In the genomic region with DNA sequence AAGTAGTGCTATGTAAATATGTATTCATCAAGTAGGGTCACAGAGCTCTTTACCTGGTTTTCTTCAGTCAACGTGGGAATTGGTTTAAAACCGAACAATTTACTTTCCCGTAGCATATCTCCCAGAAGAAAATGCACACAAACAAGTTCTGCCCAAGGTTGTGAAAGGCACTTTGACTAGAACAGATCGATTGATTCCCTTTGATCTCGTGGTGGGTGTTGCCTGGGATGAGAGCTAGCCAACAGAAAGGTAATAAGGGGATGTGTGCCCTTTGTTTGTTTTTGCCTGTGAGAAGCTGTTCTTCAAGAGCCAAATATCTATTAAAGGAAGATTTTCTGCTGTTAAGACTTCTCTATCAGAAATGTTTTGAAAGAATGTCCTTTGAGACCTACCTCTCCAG, we compare ENCODE assay signal across 29 mouse cellular contexts. TPM values are rescaled to one million over a fixed set of nuclear protein-coding genes. Genes with fewer than 3 reads are reported as not detected.
DNase-seq lines count a peak whose midpoint lies in the region; ATAC-seq and TF ChIP-seq lines count a peak whose summit lies in the region.
"Had no signal": no experiment of that assay in that cellular context is flagged by ENCODE, and none has a peak within 500 bp of the region (broad histone marks: within the 10 kb centered on the region; RNA-seq: fewer than 3 reads in every experiment).

No protein-coding gene starts in this region.

- WGBS in liver, adult 2 months = 27% methylated on average over 5 of the region's 5 CpGs
- 62% methylated on average over 5 of the region's 5 CpGs for WGBS in liver, embryonic 13.5 days (ENCODE audit: insufficient replicate concordance)
- 65% methylated on average over 5 of the region's 5 CpGs for WGBS in liver, embryonic 16.5 days (ENCODE audit: insufficient replicate concordance)
- WGBS in lung, postnatal 0 days = 45% methylated on average over 5 of the region's 5 CpGs

- ATAC-seq in liver, embryonic 13.5 days (ENCODE audit: low read depth) = no peak
- no peak for ATAC-seq in liver, embryonic 16.5 days (ENCODE audit: low read depth)
- no peak for ATAC-seq in lung, postnatal 0 days
- ATAC-seq: forebrain, embryonic 13.5 days; forebrain, embryonic 16.5 days; hindbrain, embryonic 16.5 days; Patski had no signal

- H3K9ac ChIP-seq in liver, adult 2 months (ENCODE audit: low read depth, low read length) = peak overlapping the region; percentile 60
- H3K9ac ChIP-seq in liver, embryonic 13.5 days = 0 out of 2 replicates have a peak overlapping the region, but pooled peaks have one; percentile 3
- no peak overlapping the region for H3K9ac ChIP-seq in liver, embryonic 16.5 days (ENCODE audit: low read depth, low read length)
- H3K9ac ChIP-seq in lung, postnatal 0 days (replicated peaks; ENCODE audit: low read depth) = no peak overlapping the region
- H3K9ac ChIP-seq: forebrain, embryonic 13.5 days; heart, embryonic 12.5 days; heart, embryonic 15.5 days; hindbrain, embryonic 13.5 days had no signal

- H3K4me1 ChIP-seq in liver, adult 2 months (ENCODE audit: control insufficient read depth, insufficient read depth, low read length) = peaks cover 8% of the 10 kb centered on the region
- peaks cover 63% of the 10 kb centered on the region for H3K4me1 ChIP-seq in liver, embryonic 13.5 days (replicated peaks)
- peaks cover 36% of the 10 kb centered on the region for H3K4me1 ChIP-seq in liver, embryonic 16.5 days (ENCODE audit: control insufficient read depth, low read depth, low read length)
- peaks cover 14% of the 10 kb centered on the region; the same call in 1 of the 2 replicates for H3K4me1 ChIP-seq in lung, postnatal 0 days (ENCODE audit: insufficient read depth, low read depth, low read length)

- peak overlapping the region; percentile 22; the same call in 1 of the 2 replicates for H3K4me2 ChIP-seq in liver, embryonic 13.5 days
- H3K4me2 ChIP-seq in liver, embryonic 16.5 days (ENCODE audit: low read depth, low read length) = peak overlapping the region; percentile 27
- no peak overlapping the region for H3K4me2 ChIP-seq in lung, postnatal 0 days (replicated peaks; ENCODE audit: low read depth, low read length)
- H3K4me2 ChIP-seq: forebrain, embryonic 13.5 days; heart, embryonic 12.5 days; heart, embryonic 15.5 days; hindbrain, embryonic 13.5 days had no signal

- no peak for TF ChIP-seq EP300 in lung, postnatal 0 days (IDR thresholded peaks at IDR 0.05)

- DNase-seq in liver, adult 2 months (ENCODE audit: extremely low read depth, low read depth, low spot score) = peak; percentile 98
- DNase-seq in liver (no peak), ZHBTc4 (ENCODE audit: low read depth, low spot score) (peak; percentile 21)
- no peak for DNase-seq in liver, embryonic 13.5 days
- DNase-seq in lung, postnatal 0 days (ENCODE audit: low spot score) = no peak
- DNase-seq in lung, adult 18-20 months = no peak
- DNase-seq in urinary bladder, adult 2 months (ENCODE audit: low spot score) = no peak
- DNase-seq: adrenal gland, adult 2 months; adrenal gland, postnatal 14 days; cerebellum, adult 11 months; cerebellum, adult 2 months; cerebellum, adult 9-11 months; cerebellum, postnatal 36 days; gastrocnemius, postnatal 25 days; heart, adult 18-20 months; heart, postnatal 10 days; heart, postnatal 36 days had no signal

- peaks cover 11% of the 10 kb centered on the region for H3K36me3 ChIP-seq in liver, adult 2 months (ENCODE audit: control insufficient read depth, insufficient read depth, low read length)
- H3K36me3 ChIP-seq in liver, embryonic 13.5 days = peaks cover 14% of the 10 kb centered on the region
- peaks cover 7% of the 10 kb centered on the region for H3K36me3 ChIP-seq in liver, embryonic 16.5 days (ENCODE audit: control insufficient read depth, insufficient read depth)
- H3K36me3 ChIP-seq in lung, postnatal 0 days (ENCODE audit: insufficient read depth, low read length) = 0 out of 2 replicates have a peak, but pooled peaks cover 4% of the 10 kb centered on the region

- peak overlapping the region; percentile 49 for H3K4me3 ChIP-seq in liver, adult 2 months (ENCODE audit: insufficient read depth, low read depth, low read length)
- H3K4me3 ChIP-seq in liver, embryonic 13.5 days (replicated peaks) = no peak overlapping the region
- no peak overlapping the region for H3K4me3 ChIP-seq in liver, embryonic 16.5 days (ENCODE audit: low read depth, low read length)
- H3K4me3 ChIP-seq in lung, postnatal 0 days (ENCODE audit: low read depth, low read length) = no peak overlapping the region
- H3K4me3 ChIP-seq: forebrain, embryonic 10.5 days; forebrain, embryonic 13.5 days; heart, embryonic 12.5 days; heart, embryonic 15.5 days; hindbrain, embryonic 10.5 days; hindbrain, embryonic 13.5 days had no signal

- H3K27me3 ChIP-seq in liver, adult 2 months (ENCODE audit: control insufficient read depth, insufficient read depth, low read length) = no peaks in the 10 kb centered on the region
- H3K27me3 ChIP-seq in liver, embryonic 13.5 days = no peaks in the 10 kb centered on the region
- no peaks in the 10 kb centered on the region for H3K27me3 ChIP-seq in liver, embryonic 16.5 days (ENCODE audit: control insufficient read depth, insufficient read depth, low read depth, low read length)
- no peaks in the 10 kb centered on the region for H3K27me3 ChIP-seq in lung, postnatal 0 days (replicated peaks; ENCODE audit: insufficient read depth, low read length)
- H3K27me3 ChIP-seq: CH12.LX; forebrain, embryonic 13.5 days; heart, embryonic 12.5 days; heart, embryonic 15.5 days; Patski had no signal

- no peaks in the 10 kb centered on the region for H3K9me3 ChIP-seq in liver, embryonic 13.5 days (replicated peaks)
- H3K9me3 ChIP-seq in liver, embryonic 16.5 days (replicated peaks; ENCODE audit: control insufficient read depth, low read length) = no peaks in the 10 kb centered on the region
- no peaks in the 10 kb centered on the region for H3K9me3 ChIP-seq in lung, postnatal 0 days (ENCODE audit: low read length)
- H3K9me3 ChIP-seq: forebrain, embryonic 10.5 days; forebrain, embryonic 13.5 days; G1E; heart, embryonic 12.5 days; heart, embryonic 15.5 days; hindbrain, embryonic 10.5 days; hindbrain, embryonic 13.5 days had no signal

- peaks cover 40% of the 10 kb centered on the region; the same call in 1 of the 2 replicates for H3K79me2 ChIP-seq in liver, adult 2 months (ENCODE audit: control insufficient read depth, insufficient read depth, low read length)

- peak overlapping the region; percentile 66 for H3K27ac ChIP-seq in liver, adult 2 months (replicated peaks; ENCODE audit: insufficient read depth, low read depth, low read length)
- H3K27ac ChIP-seq in liver, embryonic 13.5 days = no peak overlapping the region
- peak overlapping the region; percentile 28; the same call in 1 of the 2 replicates for H3K27ac ChIP-seq in liver, embryonic 16.5 days (ENCODE audit: low read length)
- no peak overlapping the region for H3K27ac ChIP-seq in lung, postnatal 0 days (ENCODE audit: low read length)
- H3K27ac ChIP-seq: forebrain, embryonic 10.5 days; forebrain, embryonic 13.5 days; heart, embryonic 15.5 days; hindbrain, embryonic 10.5 days; hindbrain, embryonic 13.5 days had no signal

- TF ChIP-seq CTCF in liver, adult 2 months (IDR thresholded peaks at IDR 0.05; ENCODE audit: low read depth, low read length) = no peak
- TF ChIP-seq CTCF in lung, postnatal 0 days (IDR thresholded peaks at IDR 0.05) = no peak

- TF ChIP-seq POLR2A in liver, adult 2 months (IDR thresholded peaks at IDR 0.05; ENCODE audit: extremely low read depth, insufficient read depth, low read length) = no peak

RNA-seq across cellular contexts. Expression of a gene that starts 3.7 kb away (rescaled TPM):
- total RNA-seq in liver, adult 2 months (2014; rRNA removed) = 96.1 and 121 TPM in 2 replicates
- polyA plus RNA-seq in liver, adult 2 months (2012; rRNA removed) = 84.5 and 86.9 TPM in 2 replicates
- 20.6 and 25.3 TPM in 2 replicates for polyA plus RNA-seq in liver, embryonic 13.5 days (2015; fragmentation: Nextera tagmentation; extraction: Ambion mirVana)
- polyA plus RNA-seq in liver, embryonic 16.5 days (2015; fragmentation: Nextera tagmentation; extraction: Ambion mirVana) = 28.4 and 32.5 TPM in 2 replicates
- 3.8 and 3.9 TPM in 2 replicates for polyA plus RNA-seq in lung, postnatal 0 days (2015; fragmentation: Nextera tagmentation; extraction: Ambion mirVana)
- 9.3 and 9.5 TPM in 2 replicates for polyA plus RNA-seq in urinary bladder, adult 2 months (2012; rRNA removed)

RNA-seq across cellular contexts. Expression of a gene that starts 22.8 kb away (rescaled TPM):
- 2.5 and 3.9 TPM in 2 replicates for total RNA-seq in liver, adult 2 months (2014; rRNA removed)
- polyA plus RNA-seq in liver, adult 2 months (2012; rRNA removed) = 0.91 and 1.1 TPM in 2 replicates
- 4.5 and 4.7 TPM in 2 replicates for polyA plus RNA-seq in liver, embryonic 13.5 days (2015; fragmentation: Nextera tagmentation; extraction: Ambion mirVana)
- polyA plus RNA-seq in liver, embryonic 16.5 days (2015; fragmentation: Nextera tagmentation; extraction: Ambion mirVana) = 2.1 and 2.6 TPM in 2 replicates
- 14.4 and 19.3 TPM in 2 replicates for polyA plus RNA-seq in lung, postnatal 0 days (2015; fragmentation: Nextera tagmentation; extraction: Ambion mirVana)
- 10.8 and 13.9 TPM in 2 replicates for polyA plus RNA-seq in urinary bladder, adult 2 months (2012; rRNA removed)

RNA-seq across cellular contexts. Expression of a gene that starts 51.4 kb away (rescaled TPM):
- total RNA-seq in liver, adult 2 months (2014; rRNA removed) = 12.8 and 17.1 TPM in 2 replicates
- 2.4 and 3.4 TPM in 2 replicates for polyA plus RNA-seq in liver, adult 2 months (2012; rRNA removed)
- polyA plus RNA-seq in liver, embryonic 13.5 days (2015; fragmentation: Nextera tagmentation; extraction: Ambion mirVana) = 14.1 and 15.4 TPM in 2 replicates
- 8.5 and 9.4 TPM in 2 replicates for polyA plus RNA-seq in liver, embryonic 16.5 days (2015; fragmentation: Nextera tagmentation; extraction: Ambion mirVana)
- 17.7 and 18.8 TPM in 2 replicates for polyA plus RNA-seq in lung, postnatal 0 days (2015; fragmentation: Nextera tagmentation; extraction: Ambion mirVana)
- polyA plus RNA-seq in urinary bladder, adult 2 months (2012; rRNA removed) = 14.1 and 14.9 TPM in 2 replicates

RNA-seq across cellular contexts. Expression of a gene that starts 54.7 kb away (rescaled TPM):
- total RNA-seq in liver, adult 2 months (2014; rRNA removed) = 6.8 and 7.6 TPM in 2 replicates
- polyA plus RNA-seq in liver, adult 2 months (2012; rRNA removed) = 1.9 and 2.0 TPM in 2 replicates
- polyA plus RNA-seq in liver, embryonic 13.5 days (2015; fragmentation: Nextera tagmentation; extraction: Ambion mirVana) = 12.1 and 14.2 TPM in 2 replicates
- polyA plus RNA-seq in liver, embryonic 16.5 days (2015; fragmentation: Nextera tagmentation; extraction: Ambion mirVana) = 8.8 and 9.1 TPM in 2 replicates
- polyA plus RNA-seq in lung, postnatal 0 days (2015; fragmentation: Nextera tagmentation; extraction: Ambion mirVana) = 27.8 and 27.9 TPM in 2 replicates
- 21.2 and 23.4 TPM in 2 replicates for polyA plus RNA-seq in urinary bladder, adult 2 months (2012; rRNA removed)

Comparison
In these comparisons a context has a peak if more than half of its experiments do, and no peak if none do; other contexts are left out.
1. DNase-seq: peak in liver, adult 2 months (single experiment) and ZHBTc4 (single experiment); none in liver (single experiment), liver, embryonic 13.5 days (single experiment), lung, postnatal 0 days (single experiment), lung, adult 18-20 months (0 of 2) and urinary bladder, adult 2 months (single experiment).
2. H3K27ac ChIP-seq: peak in liver, adult 2 months (single experiment) and liver, embryonic 16.5 days (single experiment); none in liver, embryonic 13.5 days (single experiment) and lung, postnatal 0 days (single experiment).
3. H3K9ac ChIP-seq: peak in liver, adult 2 months (single experiment) and liver, embryonic 13.5 days (single experiment); none in liver, embryonic 16.5 days (single experiment) and lung, postnatal 0 days (single experiment).